Mouse (Mus musculus) adrenal gland (tissue): ENCODE data around the gene Slc43a2.

Source experiments
- intact Hi-C: fragments of 180-260 bp; cut with DNase I; formaldehyde crosslinking; loops from one replicate; pipeline ENCODE4 v1.15.1; 2025

The Slc43a2 gene

DNA sequence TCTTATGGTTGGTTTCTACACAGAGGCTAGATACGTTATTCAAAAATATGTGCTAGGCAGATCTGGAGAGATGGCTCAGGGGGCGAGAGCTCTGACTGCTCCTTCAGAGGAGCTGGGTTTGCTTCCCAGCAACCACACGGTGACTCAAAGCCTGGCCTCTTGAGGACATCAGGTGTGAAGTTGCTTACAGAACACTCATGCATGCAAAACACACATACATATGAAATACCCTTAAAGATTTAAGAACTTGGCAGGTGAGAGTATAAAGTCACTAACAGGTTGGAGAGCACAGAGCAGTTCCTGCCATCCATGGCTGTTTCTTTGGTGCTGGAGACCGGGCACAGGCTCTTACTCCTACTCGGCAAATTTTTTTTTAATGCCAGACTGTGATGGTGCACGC lies 4.6 kb upstream of the Slc43a2 start:
- intact Hi-C loops = no loop called here

GRCm38 (mm10) chr11:75529771-75530170 lies 1.7 kb upstream of the Slc43a2 start:
- intact Hi-C loops = loop anchor here (1.0 kb wide), 1 partner anchor 44 kb away; no protein-coding TSS in a partner anchor

GRCm38 (mm10) chr11:75530325-75530724 lies 1.2 kb upstream of the Slc43a2 start:
- intact Hi-C loops = loop anchor here (1.0 kb wide), 1 partner anchor 43 kb away; no protein-coding TSS in a partner anchor

GRCm38 (mm10) chr11:75530845-75531373 lies 585 bp upstream of the Slc43a2 start:
- intact Hi-C loops = loop anchor here (1.0 kb wide), 1 partner anchor 42 kb away; no protein-coding TSS in a partner anchor

DNA sequence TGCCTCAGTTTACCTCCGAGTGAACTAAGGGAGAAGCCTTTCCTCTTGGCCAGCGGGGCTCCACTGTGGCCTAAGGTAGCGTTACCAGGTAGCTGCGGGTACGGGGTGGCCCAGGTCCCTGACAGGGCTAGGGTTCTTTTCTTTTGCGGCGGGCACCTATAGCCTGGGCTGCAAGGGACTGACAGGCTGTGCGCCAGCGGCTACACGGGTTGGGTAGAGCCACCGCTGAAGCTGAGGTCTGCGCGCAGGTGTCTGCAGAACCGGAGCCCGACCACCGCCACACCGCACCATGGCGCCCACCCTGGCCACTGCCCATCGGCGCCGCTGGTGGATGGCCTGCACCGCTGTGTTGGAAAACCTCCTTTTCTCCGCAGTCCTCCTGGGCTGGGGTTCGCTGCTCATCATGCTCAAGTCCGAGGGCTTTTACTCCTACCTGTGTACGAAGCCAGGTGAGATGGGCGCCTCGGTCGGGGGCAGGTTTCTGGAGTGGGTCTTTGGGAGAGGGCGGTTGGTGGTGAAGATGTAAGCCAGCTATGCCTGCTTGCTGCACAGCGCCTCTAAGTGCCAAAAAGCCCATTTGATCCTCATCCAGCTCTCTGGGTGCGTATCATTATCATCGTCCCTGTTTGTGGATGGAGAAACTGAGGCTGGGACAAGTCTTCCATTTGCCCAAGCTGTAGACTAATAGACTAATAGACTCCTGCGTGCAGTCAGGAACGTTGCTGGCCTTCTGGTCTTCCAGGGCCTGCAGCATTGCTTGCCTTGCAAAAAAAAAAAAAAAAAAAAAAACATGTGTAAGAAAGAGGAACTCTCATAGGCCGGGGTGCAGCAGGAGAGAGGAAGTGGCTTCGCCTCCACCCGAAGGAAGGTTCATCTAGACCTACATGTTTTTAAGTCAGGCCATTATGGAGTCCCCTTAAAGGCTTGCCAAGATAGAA lies 1.1 kb downstream of the Slc43a2 start:
- intact Hi-C loops = no loop called here

- intact Hi-C loops = no loop called here
Observed at GRCm38 (mm10) chr11:75533314-75534015, 2.0 kb downstream of the Slc43a2 start.

- intact Hi-C loops = no loop called here
Observed at GRCm38 (mm10) chr11:75534286-75535033, 3.0 kb downstream of the Slc43a2 start.

DNA sequence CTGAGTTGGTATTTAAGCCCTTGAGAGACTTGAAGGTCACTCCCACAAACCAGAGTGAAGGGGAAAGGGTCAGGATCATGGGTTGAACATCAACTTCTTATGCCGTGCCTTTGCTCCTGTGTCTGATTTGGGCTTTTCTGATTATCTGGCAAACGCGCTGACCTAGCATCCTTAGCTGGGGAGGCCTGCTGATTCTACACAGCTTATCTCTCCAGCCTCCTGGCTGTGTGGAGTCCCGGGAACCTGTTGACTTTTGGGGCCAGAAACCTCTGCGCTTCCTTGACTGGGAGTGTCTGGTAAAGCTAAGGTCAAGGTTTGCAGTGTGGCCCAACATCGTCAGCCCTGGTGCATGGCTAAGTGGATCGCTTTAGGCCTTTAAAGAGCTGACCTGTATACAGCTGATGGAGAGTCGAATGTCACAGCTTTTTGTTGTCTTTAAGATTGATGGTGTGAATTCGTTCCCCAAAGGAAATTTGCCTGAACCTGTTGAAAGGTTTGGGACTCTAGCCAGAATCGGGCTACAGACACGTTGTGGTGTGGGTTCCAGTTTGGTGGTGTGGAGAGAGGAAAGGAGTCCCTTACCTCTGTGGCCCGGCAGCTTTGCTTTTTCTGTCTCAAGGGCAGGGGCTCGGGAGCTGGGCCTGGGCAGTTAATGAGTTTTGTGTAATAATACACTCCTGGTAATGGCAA lies 3.8 kb downstream of the Slc43a2 start:
- intact Hi-C loops = no loop called here

GRCm38 (mm10) chr11:75536255-75537024 lies 4.9 kb downstream of the Slc43a2 start:
- intact Hi-C loops = no loop called here

GRCm38 (mm10) chr11:75537025-75537414 lies 5.5 kb downstream of the Slc43a2 start:
- intact Hi-C loops = no loop called here

GRCm38 (mm10) chr11:75537491-75538183 lies 6.1 kb downstream of the Slc43a2 start:
- intact Hi-C loops = no loop called here

GRCm38 (mm10) chr11:75538184-75538969 lies 6.9 kb downstream of the Slc43a2 start:
- intact Hi-C loops = no loop called here

DNA sequence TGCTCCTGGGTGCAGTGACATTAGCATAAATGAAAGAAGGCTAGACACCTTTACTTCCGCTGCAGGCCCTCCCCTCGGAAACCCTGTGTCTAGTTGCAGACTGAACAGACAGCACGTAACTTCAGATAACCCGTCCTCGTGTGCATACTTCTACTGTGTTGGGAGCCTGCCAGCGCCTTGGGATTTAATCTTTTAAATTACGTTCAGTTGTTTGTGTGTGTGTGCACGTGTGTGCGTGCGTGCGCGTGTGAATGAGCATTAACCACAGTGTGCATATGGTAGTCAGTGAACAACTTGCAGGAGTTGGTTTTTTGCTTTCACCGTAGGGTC lies 7.4 kb downstream of the Slc43a2 start:
- intact Hi-C loops = no loop called here

- intact Hi-C loops = no loop called here
Observed at GRCm38 (mm10) chr11:75540209-75540608, 8.7 kb downstream of the Slc43a2 start.

GRCm38 (mm10) chr11:75540710-75541581 lies 9.5 kb downstream of the Slc43a2 start:
- intact Hi-C loops = no loop called here

- intact Hi-C loops = no loop called here
Observed at GRCm38 (mm10) chr11:75544713-75545112, 13.2 kb downstream of the Slc43a2 start.

DNA sequence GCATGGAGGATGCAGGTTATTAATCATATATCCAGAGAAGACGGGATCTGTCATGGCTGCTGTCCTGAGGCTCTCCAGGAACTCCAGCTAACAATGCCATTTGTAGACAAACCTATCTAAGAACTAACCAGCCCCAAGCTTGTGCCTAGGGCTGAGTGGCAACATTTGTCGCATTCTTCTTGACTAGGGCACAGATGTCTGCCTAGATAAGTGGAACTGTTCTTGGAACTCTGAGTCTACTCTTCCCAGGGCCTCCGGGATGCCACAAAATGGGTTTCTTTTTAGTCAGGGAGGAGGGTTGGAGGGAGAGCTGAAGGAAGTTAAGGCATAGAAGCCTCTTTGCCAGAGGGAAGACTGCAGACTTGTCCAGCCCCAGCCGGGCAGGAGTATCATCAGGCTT lies 14.6 kb downstream of the Slc43a2 start:
- intact Hi-C loops = no loop called here
